Mouse (Mus musculus) gastrocnemius, postnatal 25 days (tissue): ENCODE results near the gene Zfp341. TPM values are rescaled to one million over a fixed set of nuclear protein-coding genes. Genes with fewer than 3 reads are reported as not detected.

Source experiments
- DNase-seq: peaks from one replicate; pipeline ENCODE4 v3.0.0; 2022
- long read RNA-seq, 2 experiments: library from polyadenylated mRNA; stranded (forward); transcript quantifications; one replicate each; pipeline ENCODE4 v2.0.0; 2021
- total RNA-seq, 2 experiments: library from RNA; stranded (reverse); gene quantifications; 1 replicate in 1 of 2; 2 replicates in 1 of 2; pipeline ENCODE4 v1.2.3; 2021

The Zfp341 gene
- total RNA-seq, result 1 to 10 TPM; 2.2 to 2.5 TPM
- long read RNA-seq, experiment 1, partial matches to known transcripts, result 2 of 3 reads
- long read RNA-seq, experiment 1, other reads (novel, unspliced or antisense), result 1 of 3 reads
- long read RNA-seq, experiment 2, partial matches to known transcripts, result 4 of 4 reads
- long read RNA-seq, experiment 2, other reads (novel, unspliced or antisense), result 0 of 4 reads

- peak; percentile 92 for DNase-seq
These were observed at the start of gene Zfp341, which contains the start of gene 4930519P11Rik for GRCm38 (mm10) chr2:154613118-154614115. Zfp341 (plus strand) TSS chr2:154613297. 4930519P11Rik (minus strand) TSS chr2:154613437.

- DNase-seq, result no peak
These were observed 49.4 kb upstream of the Zfp341 start for GRCm38 (mm10) chr2:154563612-154564170.

- DNase-seq, result no peak
These were observed 47.5 kb upstream of the Zfp341 start for GRCm38 (mm10) chr2:154565562-154565961.

- DNase-seq, result no peak
These were observed 46.5 kb upstream of the Zfp341 start for GRCm38 (mm10) chr2:154566641-154567040.

- no peak for DNase-seq
These were observed 45.3 kb upstream of the Zfp341 start for GRCm38 (mm10) chr2:154567766-154568165.

- DNase-seq, result no peak
These were observed 44.6 kb upstream of the Zfp341 start for GRCm38 (mm10) chr2:154568329-154569070.

GRCm38 (mm10) chr2:154569071-154569748, 43.9 kb upstream of the Zfp341 start:
- DNase-seq, result peak; percentile 57

- peak; percentile 98 for DNase-seq
These were observed 43.2 kb upstream of the Zfp341 start, which contains the start of gene E2f1 for GRCm38 (mm10) chr2:154569836-154570286. E2f1 (minus strand) TSS chr2:154569892.

- no peak for DNase-seq
These were observed 42.4 kb upstream of the Zfp341 start for GRCm38 (mm10) chr2:154570666-154571065.

- DNase-seq, result no peak
These were observed 41.8 kb upstream of the Zfp341 start for GRCm38 (mm10) chr2:154571266-154571665.

- no peak for DNase-seq
These were observed 41.1 kb upstream of the Zfp341 start for GRCm38 (mm10) chr2:154571976-154572375.

GRCm38 (mm10) chr2:154572996-154573395, 40.1 kb upstream of the Zfp341 start:
- DNase-seq, result no peak

- no peak for DNase-seq
These were observed 38.8 kb upstream of the Zfp341 start for GRCm38 (mm10) chr2:154574271-154574670.

GRCm38 (mm10) chr2:154576876-154577743, 36.0 kb upstream of the Zfp341 start:
- DNase-seq, result no peak

- DNase-seq, result no peak
These were observed 35.4 kb upstream of the Zfp341 start for GRCm38 (mm10) chr2:154577744-154578067.

GRCm38 (mm10) chr2:154580586-154580985, 32.5 kb upstream of the Zfp341 start:
- DNase-seq, result peak; percentile 64

- no peak for DNase-seq
These were observed 31.7 kb upstream of the Zfp341 start for GRCm38 (mm10) chr2:154581421-154581820.

- no peak for DNase-seq
These were observed 28.9 kb upstream of the Zfp341 start for GRCm38 (mm10) chr2:154583906-154584872.

- no peak for DNase-seq
These were observed 28.0 kb upstream of the Zfp341 start for GRCm38 (mm10) chr2:154584931-154585601.
